Mouse (Mus musculus) myocyte (in vitro differentiated cells): ENCODE data around the gene Stx16.

ENCODE experiments used
- CEBPB ChIP-seq: IDR thresholded peaks from 2 replicates; pipeline ENCODE4 v1.6.1; 2011; ENCODE audit warnings: mild to moderate bottlenecking, moderate library complexity; ENCODE audit not compliant: poor library complexity, insufficient read depth, severe bottlenecking
- E2F4 ChIP-seq: IDR thresholded peaks from one replicate; pipeline ENCODE4 v1.6.1; 2011; ENCODE audit warnings: mild to moderate bottlenecking, control low read depth, moderate library complexity; ENCODE audit not compliant: insufficient read depth
- MAX ChIP-seq: IDR thresholded peaks from one replicate; pipeline ENCODE4 v1.6.1; 2011; ENCODE audit warnings: low read depth, mild to moderate bottlenecking, control low read depth
- MYOG ChIP-seq, 3 experiments: IDR thresholded peaks; one replicate each; pipeline ENCODE4 v1.6.1; 2011; ENCODE audit warnings: control low read depth in 2 of 3, low read depth in 2 of 3, mild to moderate bottlenecking in 2 of 3; ENCODE audit not compliant: insufficient read length in 2 of 3, control insufficient read depth in 1 of 3, insufficient read depth in 1 of 3
- POLR2A ChIP-seq: IDR thresholded peaks from one replicate; pipeline ENCODE4 v1.6.1; 2011; ENCODE audit warnings: low read depth, mild to moderate bottlenecking, control low read depth, moderate library complexity; ENCODE audit not compliant: insufficient read length
- POLR2AphosphoS2 ChIP-seq: IDR thresholded peaks from one replicate; pipeline ENCODE4 v1.6.1; 2011; ENCODE audit warnings: low read depth, control low read depth; ENCODE audit not compliant: insufficient read length
- REST ChIP-seq: IDR thresholded peaks from one replicate; pipeline ENCODE4 v1.6.1; 2011; ENCODE audit warnings: mild to moderate bottlenecking, control low read depth, moderate library complexity; ENCODE audit not compliant: insufficient read depth, insufficient read length

DNA sequence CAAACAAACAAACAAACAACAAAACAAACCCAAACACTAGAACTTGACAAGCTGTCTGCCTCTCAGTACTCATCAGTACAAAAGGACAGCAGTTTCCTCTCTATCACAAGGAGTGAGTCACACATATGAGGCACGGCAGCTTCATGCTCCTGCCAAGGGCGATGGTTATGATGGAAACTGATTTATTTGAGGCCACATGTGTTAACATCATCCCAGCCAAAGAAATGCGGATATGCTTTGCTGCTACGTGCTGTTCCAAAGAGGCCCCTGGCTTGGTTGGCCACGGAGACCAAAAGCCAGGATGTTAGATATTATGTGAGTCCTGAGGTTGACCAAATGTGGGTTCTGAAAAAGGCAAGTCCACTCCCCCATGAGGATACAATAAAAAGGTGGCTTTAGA is 4.7 kb upstream of the Stx16 start:
- no peak for TF ChIP-seq POLR2AphosphoS2
- TF ChIP-seq POLR2A, result no peak
- TF ChIP-seq MAX, result no peak
- TF ChIP-seq CEBPB, result no peak
- TF ChIP-seq REST, result no peak
- no peak for TF ChIP-seq E2F4
- no peak for TF ChIP-seq MYOG (IDR thresholded peaks at IDR 0.05; ENCODE audit: control insufficient read depth in 1 of 3, insufficient read depth in 1 of 3, insufficient read length in 2 of 3, low read depth in 2 of 3)
